Mouse (Mus musculus) CD4-positive, CD25-positive, alpha-beta regulatory T cell, adult 9 weeks (primary cell): ENCODE results near the gene Stat5a. TPM values are rescaled to one million over a fixed set of nuclear protein-coding genes. Genes with fewer than 3 reads are reported as not detected.

Experiments
- polyA plus RNA-seq: library from polyadenylated mRNA; unstranded; fragments of 100-300 nt; shearing (Covaris generic); gene quantifications from one replicate; pipeline ENCODE4 v1.2.1, GENCODE M21; 2017

The Stat5a gene
- 105 TPM for polyA plus RNA-seq

DNA sequence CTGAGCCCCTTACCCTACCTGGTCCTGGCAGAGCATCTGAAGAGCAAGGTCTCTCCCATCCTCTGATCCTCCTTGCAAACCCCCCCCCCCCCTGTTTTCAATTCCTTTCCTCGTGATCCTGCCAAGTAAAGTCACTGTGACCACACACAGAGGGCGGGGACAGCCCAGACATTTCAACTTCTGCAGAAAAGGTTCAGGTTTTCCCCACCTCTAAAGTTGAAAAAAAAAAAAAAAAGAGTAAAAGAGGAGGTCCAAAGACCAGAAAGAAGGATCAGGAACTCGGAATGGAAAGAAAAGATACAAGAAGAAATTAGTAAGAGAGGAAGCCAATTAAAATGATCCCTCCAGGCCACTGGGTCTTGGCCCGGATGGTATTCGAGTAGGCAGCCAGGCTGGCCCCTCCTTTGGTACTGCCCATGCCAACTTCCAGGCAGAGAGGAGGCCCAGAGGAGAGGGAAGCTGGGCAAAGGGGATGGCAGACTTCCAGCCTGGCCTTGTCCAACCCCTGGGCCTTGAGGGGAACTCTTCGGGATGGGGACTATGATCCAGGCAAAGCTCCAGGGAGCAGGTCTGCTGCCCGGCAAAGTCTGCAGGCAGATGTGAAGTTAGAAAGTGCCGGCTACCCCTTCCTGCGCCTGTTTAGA is at the start of gene Stat5a:
Gene Stat5a, plus strand, starts transcription at position 417 of the 644 bp plus-strand sequence.

DNA sequence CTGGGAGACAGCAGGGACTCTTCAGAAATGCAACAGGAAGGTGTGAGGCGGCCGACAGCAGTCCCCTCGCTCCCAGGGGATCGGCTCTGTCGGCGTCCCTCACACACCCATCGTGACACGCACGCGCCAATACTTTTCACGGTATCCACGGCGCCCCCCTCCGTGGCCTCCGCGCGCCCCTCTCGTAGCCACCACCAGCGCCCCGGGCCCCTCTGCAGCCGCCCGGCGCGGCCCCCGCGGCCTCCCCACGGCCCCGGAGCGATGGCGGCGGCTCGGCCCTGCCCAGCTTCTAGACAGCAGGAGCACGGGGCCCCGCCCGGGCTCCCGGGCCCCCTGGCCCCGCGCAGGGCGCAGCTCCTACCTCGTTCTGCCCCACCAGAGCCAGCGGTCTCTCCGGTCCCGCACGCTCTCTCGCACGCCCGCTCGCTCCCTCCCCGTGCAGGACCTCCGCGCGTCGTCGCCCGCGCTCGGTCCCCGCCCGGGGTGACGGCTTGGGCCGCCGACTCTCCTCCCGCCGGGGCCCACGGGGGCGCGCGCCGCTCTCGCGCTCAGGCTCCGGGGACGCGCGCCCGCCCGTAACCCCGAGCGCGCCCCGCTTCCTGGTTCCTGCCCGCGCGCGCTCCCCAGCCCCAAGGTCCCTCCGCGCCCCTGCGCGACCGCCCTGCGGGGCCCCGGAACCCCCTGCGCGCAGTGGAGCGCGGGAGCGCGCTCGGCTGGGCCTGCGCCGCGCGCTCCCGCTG is 8.9 kb upstream of the Stat5a start, which contains the start of gene Stat5b:
Gene Stat5b, minus strand, starts transcription at position 687 of the 740 bp plus-strand sequence.

Other genes starting within 250 kb of the Stat5a start
- 33.4 TPM for gene Nkiras2, start 240.1 kb upstream of the Stat5a start, polyA plus RNA-seq
- gene Dnajc7, start 239.2 kb upstream of the Stat5a start, polyA plus RNA-seq: 661 TPM
- gene Zfp385c, start 166.9 kb upstream of the Stat5a start, polyA plus RNA-seq: 0.33 TPM
- gene Dhx58, start 155.1 kb upstream of the Stat5a start, polyA plus RNA-seq: 37.6 TPM
- gene Kat2a, start 146.9 kb upstream of the Stat5a start, polyA plus RNA-seq: 30.4 TPM
- 1.2 TPM for gene Hspb9, start 145.5 kb upstream of the Stat5a start, polyA plus RNA-seq
- gene Rab5c, start 121.1 kb upstream of the Stat5a start, polyA plus RNA-seq: 61.0 TPM
- 0.07 TPM for gene Kcnh4, start 99.4 kb upstream of the Stat5a start, polyA plus RNA-seq
- gene Hcrt, start 96.4 kb upstream of the Stat5a start, polyA plus RNA-seq: not detected
- gene Ghdc, start 88.4 kb upstream of the Stat5a start, polyA plus RNA-seq: 5.4 TPM
- 123 TPM for gene Stat5b, start 8.6 kb upstream of the Stat5a start, polyA plus RNA-seq
- 221 TPM for gene Stat3, start 80.2 kb downstream of the Stat5a start, polyA plus RNA-seq
- gene Cavin1, start 111.5 kb downstream of the Stat5a start, polyA plus RNA-seq: 0.31 TPM
- 6.4 TPM for gene Atp6v0a1, start 150.1 kb downstream of the Stat5a start, polyA plus RNA-seq
- 5.5 TPM for gene Naglu, start 210.7 kb downstream of the Stat5a start, polyA plus RNA-seq
- gene Hsd17b1, start 219.1 kb downstream of the Stat5a start, polyA plus RNA-seq: 0.20 TPM
- 41.6 TPM for gene Coasy, start 223.2 kb downstream of the Stat5a start, polyA plus RNA-seq
- gene Mlx, start 227.9 kb downstream of the Stat5a start, polyA plus RNA-seq: 123 TPM
- gene Psmc3ip, start 236.1 kb downstream of the Stat5a start, polyA plus RNA-seq: 9.8 TPM